Comparison of ENCODE assay signal across 11 mouse cellular contexts in genomic region chr16:24930621-24931020, GRCm38 (mm10).
DNase-seq lines count a peak whose midpoint lies in the region; ATAC-seq lines count a peak whose summit lies in the region.
"Had no signal": no experiment of that assay in that cellular context is flagged by ENCODE, and none has a peak within 500 bp of the region (broad histone marks: within the 10 kb centered on the region; RNA-seq: fewer than 3 reads in every experiment).

No protein-coding gene starts in this region.

- 73% methylated on average over 5 of the region's 5 CpGs for WGBS in forebrain, embryonic 15.5 days
- 84% methylated on average over 5 of the region's 5 CpGs for WGBS in forebrain, embryonic 12.5 days
- 33% methylated on average over 5 of the region's 5 CpGs for WGBS in macrophage (ENCODE audit: missing documents)

- no peaks in the 10 kb centered on the region for H3K36me3 ChIP-seq in forebrain, embryonic 15.5 days
- no peaks in the 10 kb centered on the region for H3K36me3 ChIP-seq in forebrain, embryonic 12.5 days (replicated peaks)
- H3K36me3 ChIP-seq in macrophage (ENCODE audit: inconsistent target) = no peaks in the 10 kb centered on the region
- H3K36me3 ChIP-seq: limb, embryonic 13.5 days had no signal

- peaks cover 5% of the 10 kb centered on the region; the same call in 1 of the 2 replicates for H3K4me1 ChIP-seq in forebrain, embryonic 15.5 days
- 0 out of 2 replicates have a peak, but pooled peaks cover 2% of the 10 kb centered on the region for H3K4me1 ChIP-seq in forebrain, embryonic 12.5 days

- H3K9me3 ChIP-seq in forebrain, embryonic 15.5 days = no peaks in the 10 kb centered on the region
- no peaks in the 10 kb centered on the region for H3K9me3 ChIP-seq in forebrain, embryonic 12.5 days
- H3K9me3 ChIP-seq: limb, embryonic 13.5 days had no signal

- H3K79me2 ChIP-seq in macrophage (ENCODE audit: inconsistent target) = no peaks in the 10 kb centered on the region

- peak; percentile 59 for DNase-seq in kidney, postnatal 14 days
- no peak for DNase-seq in kidney, postnatal 25 days
- peak; percentile 97 for DNase-seq in cerebellum, adult 9-10 months
- DNase-seq in adrenal gland, postnatal 25 days = no peak
- DNase-seq in thymus, postnatal 36 days = no peak
- DNase-seq: layer of hippocampus, postnatal 36 days; lung, embryonic 14.5 days had no signal

- H3K27me3 ChIP-seq in forebrain, embryonic 15.5 days = no peaks in the 10 kb centered on the region
- H3K27me3 ChIP-seq in forebrain, embryonic 12.5 days = no peaks in the 10 kb centered on the region
- H3K27me3 ChIP-seq: limb, embryonic 13.5 days had no signal

- ATAC-seq in forebrain, embryonic 15.5 days (replicated peaks) = 0 out of 2 replicates have a peak, but pooled peaks have one; percentile 55
- no peak for ATAC-seq in forebrain, embryonic 12.5 days (ENCODE audit: low FRiP score)

- H3K4me2 ChIP-seq in forebrain, embryonic 15.5 days (replicated peaks) = no peak overlapping the region
- no peak overlapping the region for H3K4me2 ChIP-seq in forebrain, embryonic 12.5 days
- H3K4me2 ChIP-seq: limb, embryonic 13.5 days; lung, embryonic 14.5 days had no signal

- H3K4me3 ChIP-seq in forebrain, embryonic 15.5 days = no peak overlapping the region
- H3K4me3 ChIP-seq in forebrain, embryonic 12.5 days (replicated peaks) = no peak overlapping the region
- no peak overlapping the region for H3K4me3 ChIP-seq in macrophage (ENCODE audit: inconsistent target)
- H3K4me3 ChIP-seq: limb, embryonic 13.5 days had no signal

- H3K27ac ChIP-seq in forebrain, embryonic 15.5 days (replicated peaks) = no peak overlapping the region
- no peak overlapping the region for H3K27ac ChIP-seq in forebrain, embryonic 12.5 days
- H3K27ac ChIP-seq in macrophage = peak overlapping the region; percentile 99
- H3K27ac ChIP-seq: limb, embryonic 13.5 days had no signal

- no peak overlapping the region for H3K9ac ChIP-seq in forebrain, embryonic 15.5 days (replicated peaks)
- no peak overlapping the region for H3K9ac ChIP-seq in forebrain, embryonic 12.5 days
- H3K9ac ChIP-seq: limb, embryonic 13.5 days; lung, embryonic 14.5 days had no signal

Comparison
In these comparisons a context has a peak if more than half of its experiments do, and no peak if none do; other contexts are left out.
1. DNase-seq: peak in kidney, postnatal 14 days (single experiment) and cerebellum, adult 9-10 months (single experiment); none in kidney, postnatal 25 days (0 of 2), adrenal gland, postnatal 25 days (single experiment) and thymus, postnatal 36 days (0 of 2).